Mouse (Mus musculus) cortical plate, adult 2 months (tissue): ENCODE results near the gene Hoxd3.

Experiments
- CTCF ChIP-seq: fragments of 200-500 bp; IDR thresholded peaks from 2 replicates; pipeline ENCODE4 v1.5.1; 2011; ENCODE audit warnings: mild to moderate bottlenecking, control low read depth, low read length; ENCODE audit not compliant: insufficient read depth; ENCODE audit errors: extremely low read depth
- POLR2A ChIP-seq: fragments of 200-500 bp; IDR thresholded peaks from 2 replicates; pipeline ENCODE4 v1.6.1; 2011; ENCODE audit warnings: mild to moderate bottlenecking, low read length, control low read depth; ENCODE audit not compliant: insufficient read depth; ENCODE audit errors: extremely low read depth

DNA sequence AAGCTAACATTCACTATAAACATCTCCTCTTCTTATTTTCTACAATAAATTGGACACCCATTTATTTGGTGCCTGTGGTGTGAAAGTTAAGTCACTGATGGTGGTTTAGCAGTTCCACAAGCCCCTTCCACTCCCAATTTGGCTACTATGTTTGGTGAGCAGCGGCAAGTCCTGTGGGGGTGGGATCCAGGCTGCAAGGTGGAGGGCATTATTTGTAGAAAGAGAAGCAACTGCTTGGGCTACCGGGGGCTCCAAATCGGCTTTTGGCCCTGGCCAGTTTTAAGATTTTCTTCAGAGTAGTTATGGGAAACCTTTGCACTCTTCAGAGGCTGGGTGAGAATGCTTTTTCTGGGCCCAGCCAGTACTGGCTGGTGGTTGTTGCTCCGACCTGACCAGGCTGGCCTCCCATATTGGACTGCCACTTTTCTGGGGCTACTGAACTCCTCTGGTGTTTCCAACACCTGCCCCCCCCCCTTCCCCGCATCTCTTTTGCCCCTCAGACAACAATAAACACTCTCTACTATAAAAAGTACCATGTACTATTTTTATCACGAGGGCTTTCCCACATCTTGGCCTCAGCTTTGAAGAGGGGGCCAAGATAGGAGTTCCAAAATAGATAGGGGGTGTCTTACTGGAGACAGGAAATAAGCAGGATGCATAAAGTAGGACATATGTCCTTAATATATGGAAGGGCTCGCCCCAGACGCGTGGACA lies 20.2 kb downstream of the Hoxd3 start:
- TF ChIP-seq CTCF (no peak), POLR2A (no peak)
